Mouse (Mus musculus) hindbrain, postnatal 0 days (tissue): ENCODE measurements around the gene Ticam1. TPM values are rescaled to one million over a fixed set of nuclear protein-coding genes. Genes with fewer than 3 reads are reported as not detected.

Source experiments
- ATAC-seq: fragments of 200-750 bp; cut with Nextera tagmentation; 2 replicates; pipeline ENCODE4 v1.8.0; 2017; ENCODE audit warnings: mild to moderate bottlenecking, moderate TSS enrichment, moderate library complexity
- DNase-seq: peaks from one replicate; pipeline ENCODE4 v3.0.0-alpha.2; 2015; ENCODE audit warnings: low spot score
- H3K27ac ChIP-seq: fragments of 300-500 bp; sonication (generic); 2 replicates; pipeline ENCODE4 v1.5.1; 2014; ENCODE audit warnings: mild to moderate bottlenecking
- H3K27me3 ChIP-seq: fragments of 300-500 bp; sonication (generic); 2 replicates; pipeline ENCODE4 v1.6.1; 2014; ENCODE audit warnings: low read length, mixed read lengths; ENCODE audit not compliant: insufficient read depth
- H3K36me3 ChIP-seq: fragments of 300-500 bp; sonication (generic); 2 replicates; pipeline ENCODE4 v1.6.1; 2014; ENCODE audit warnings: low read length, mixed read lengths; ENCODE audit not compliant: insufficient read depth
- H3K4me1 ChIP-seq: fragments of 300-500 bp; sonication (generic); 2 replicates; pipeline ENCODE4 v1.6.1; 2014; ENCODE audit warnings: antibody characterized with exemption, low read length, mixed read lengths; ENCODE audit not compliant: insufficient read depth
- H3K4me2 ChIP-seq: fragments of 300-500 bp; sonication (generic); 2 replicates; pipeline ENCODE4 v1.6.1; 2014; ENCODE audit warnings: low read depth, mild to moderate bottlenecking, low read length, moderate library complexity, mixed read lengths
- H3K4me3 ChIP-seq: fragments of 300-500 bp; sonication (generic); 2 replicates; pipeline ENCODE4 v1.5.1; 2014; ENCODE audit warnings: low read length
- H3K9ac ChIP-seq: fragments of 300-500 bp; sonication (generic); replicated peaks from 2 replicates; pipeline ENCODE4 v1.6.1; 2014; ENCODE audit warnings: mild to moderate bottlenecking, low read length, moderate library complexity, mixed read lengths
- H3K9me3 ChIP-seq: fragments of 300-500 bp; sonication (generic); 2 replicates; pipeline ENCODE4 v1.6.1; 2016; ENCODE audit warnings: low read length, mixed read lengths
- CTCF ChIP-seq: IDR thresholded peaks from 2 replicates; pipeline ENCODE4 v1.5.1; 2016; ENCODE audit warnings: antibody characterized with exemption, control low read depth, low read depth
- WGBS: fragments of 180-500 bp; shearing (Covaris S2); extraction: QIAGEN DNeasy Blood & Tissue Kit; methylation state at CpG from one replicate; pipeline ENCODE4 v1.1.7; 2014; 5-methylcytosine and 5-hydroxymethylcytosine counted together
- polyA plus RNA-seq: library from polyadenylated mRNA; unstranded; fragments of >200 nt; fragmentation: Nextera tagmentation; extraction: Ambion mirVana; gene quantifications from 2 replicates; pipeline ENCODE4 v1.2.1, GENCODE M21; 2015
- total RNA-seq: library from RNA; depleted of rRNA; stranded (reverse); fragments of >200 nt; gene quantifications from 2 replicates; pipeline ENCODE4 v1.2.3, GENCODE M21; 2014

The Ticam1 gene
- total and polyA plus RNA-seq, 2 experiments from 2014 or later = 1.2 to 3.4 TPM

- Histone ChIP-seq H3K9me3 (no peaks in the 10 kb centered on the region), H3K36me3 (no peaks in the 10 kb centered on the region), H3K4me1 (no peaks in the 10 kb centered on the region), H3K27ac (no peak overlapping the region), H3K27me3 (no peaks in the 10 kb centered on the region), H3K4me2 (no peak overlapping the region), H3K9ac (no peak overlapping the region), H3K4me3 (no peak overlapping the region)
- DNase-seq = no peak
- TF ChIP-seq CTCF = no peak
- 89% methylated on average over 5 of the region's 5 CpGs for WGBS
- ATAC-seq = no peak
These were observed 2.6 kb downstream of the Ticam1 start for GRCm38 (mm10) chr17:56273986-56274385.

DNA sequence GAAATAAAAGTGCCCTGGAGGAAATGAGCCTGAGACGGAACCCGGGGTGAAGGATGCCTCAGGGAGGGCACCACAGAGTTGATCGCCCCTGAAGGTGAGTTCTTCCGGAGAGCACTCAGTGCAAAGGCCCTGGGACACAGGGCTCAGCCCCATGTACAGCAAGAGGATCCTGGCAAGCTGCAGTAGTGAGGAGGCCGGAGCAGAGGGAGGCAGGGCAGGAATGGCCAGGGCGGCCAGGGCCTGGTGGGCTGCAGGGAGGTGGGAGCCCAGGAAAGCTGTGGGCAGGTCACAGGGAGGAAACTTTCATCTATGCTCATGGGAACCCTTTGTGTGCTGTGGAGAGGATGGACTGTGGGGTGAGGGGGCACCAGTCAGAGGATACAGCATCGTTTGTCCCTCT lies 3.1 kb downstream of the Ticam1 start:
- ATAC-seq = no peak
- no peak for TF ChIP-seq CTCF
- Histone ChIP-seq H3K4me2 (no peak overlapping the region), H3K36me3 (no peaks in the 10 kb centered on the region), H3K9ac (no peak overlapping the region), H3K4me3 (no peak overlapping the region), H3K4me1 (no peaks in the 10 kb centered on the region), H3K27ac (no peak overlapping the region), H3K9me3 (no peaks in the 10 kb centered on the region), H3K27me3 (no peaks in the 10 kb centered on the region)
- 89% methylated on average over 7 of the region's 7 CpGs for WGBS
- no peak for DNase-seq

- DNase-seq = no peak
- H3K4me3 ChIP-seq = no peak overlapping the region
- no peaks in the 10 kb centered on the region for H3K4me1 ChIP-seq
- no peaks in the 10 kb centered on the region for H3K9me3 ChIP-seq
- H3K27me3 ChIP-seq = no peaks in the 10 kb centered on the region
- no peak overlapping the region for H3K4me2 ChIP-seq
- no peak for ATAC-seq
- H3K36me3 ChIP-seq = no peaks in the 10 kb centered on the region
- H3K9ac ChIP-seq = no peak overlapping the region
- 87% methylated on average over 3 of the region's 3 CpGs for WGBS
- no peak overlapping the region for H3K27ac ChIP-seq
- no peak for TF ChIP-seq CTCF
These were observed 3.9 kb downstream of the Ticam1 start for GRCm38 (mm10) chr17:56272644-56273043.

GRCm38 (mm10) chr17:56271609-56272253 lies 4.9 kb downstream of the Ticam1 start:
- TF ChIP-seq CTCF = no peak
- no peaks in the 10 kb centered on the region for H3K4me1 ChIP-seq
- no peaks in the 10 kb centered on the region for H3K36me3 ChIP-seq
- H3K4me2 ChIP-seq = no peak overlapping the region
- no peak overlapping the region for H3K27ac ChIP-seq
- 86% methylated on average over 12 of the region's 12 CpGs for WGBS
- ATAC-seq = no peak
- H3K9me3 ChIP-seq = no peaks in the 10 kb centered on the region
- no peak overlapping the region for H3K9ac ChIP-seq
- DNase-seq = no peak
- no peaks in the 10 kb centered on the region for H3K27me3 ChIP-seq
- H3K4me3 ChIP-seq = no peak overlapping the region

GRCm38 (mm10) chr17:56269741-56270140 lies 6.8 kb downstream of the Ticam1 start:
- Histone ChIP-seq H3K4me1 (no peaks in the 10 kb centered on the region), H3K9ac (peak overlapping the region; percentile 47), H3K27ac (peak overlapping the region; percentile 82), H3K4me2 (peak overlapping the region; percentile 70), H3K4me3 (peak overlapping the region; percentile 33; the same call in 1 of the 2 replicates), H3K36me3 (no peaks in the 10 kb centered on the region), H3K27me3 (no peaks in the 10 kb centered on the region), H3K9me3 (no peaks in the 10 kb centered on the region)
- DNase-seq = no peak
- 74% methylated on average over 3 of the region's 3 CpGs for WGBS
- TF ChIP-seq CTCF = no peak
- peak; percentile 10; the same call in 1 of the 2 replicates for ATAC-seq

GRCm38 (mm10) chr17:56269153-56269630 lies 7.4 kb downstream of the Ticam1 start:
- peak overlapping the region; percentile 47 for H3K9ac ChIP-seq
- no peaks in the 10 kb centered on the region for H3K27me3 ChIP-seq
- H3K4me3 ChIP-seq = peak overlapping the region; percentile 33
- peak overlapping the region; percentile 82 for H3K27ac ChIP-seq
- TF ChIP-seq CTCF = no peak
- no peaks in the 10 kb centered on the region for H3K4me1 ChIP-seq
- H3K36me3 ChIP-seq = no peaks in the 10 kb centered on the region
- no peaks in the 10 kb centered on the region for H3K9me3 ChIP-seq
- peak; percentile 91 for ATAC-seq
- H3K4me2 ChIP-seq = peak overlapping the region; percentile 70
- WGBS = 18% methylated on average over 12 of the region's 12 CpGs
- peak; percentile 92 for DNase-seq

DNA sequence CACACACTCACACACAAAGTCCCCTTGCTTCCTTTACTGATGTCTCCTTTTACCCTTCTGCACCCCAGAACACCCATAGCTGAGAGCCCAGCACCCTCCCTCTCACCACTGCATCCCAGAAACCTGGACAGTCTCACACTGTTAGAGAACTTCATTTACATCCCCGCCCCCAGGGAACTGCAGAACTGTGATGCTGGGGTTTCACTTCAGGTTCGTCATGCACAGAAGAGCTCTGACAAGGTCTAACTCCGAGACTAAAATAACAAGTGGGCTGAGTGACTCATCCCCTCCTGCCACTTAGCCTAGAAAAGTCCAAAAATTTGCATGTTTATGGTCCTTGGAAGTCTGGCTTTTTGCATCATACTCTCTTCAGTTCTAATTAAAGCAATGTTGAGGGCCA lies 10.3 kb downstream of the Ticam1 start:
- H3K9ac ChIP-seq = no peak overlapping the region
- H3K4me1 ChIP-seq = no peaks in the 10 kb centered on the region
- H3K36me3 ChIP-seq = peaks cover 12% of the 10 kb centered on the region
- no peak overlapping the region for H3K4me3 ChIP-seq
- WGBS = 63% methylated on average over 3 of the region's 3 CpGs
- H3K9me3 ChIP-seq = no peaks in the 10 kb centered on the region
- ATAC-seq (no peak), DNase-seq (no peak)
- H3K27ac ChIP-seq = no peak overlapping the region
- TF ChIP-seq CTCF = no peak
- no peaks in the 10 kb centered on the region for H3K27me3 ChIP-seq
- H3K4me2 ChIP-seq = no peak overlapping the region
